Mouse (Mus musculus): ENCODE measurements around the gene Unc5c.

GRCm38 (mm10) chr3:141660065-141661062 is 195.3 kb downstream of the Unc5c start:
- TF ChIP-seq GATA1 (IDR thresholded peaks at IDR 0.05; ENCODE audit: low read length) (no peak), TAL1 (IDR thresholded peaks at IDR 0.05; ENCODE audit: low read length) (no peak)
